ENCODE assay signal across 20 mouse cellular contexts in genomic region chr10:17075147-17075546, GRCm38 (mm10).
DNase-seq lines count a peak whose midpoint lies in the region; ATAC-seq and TF ChIP-seq lines count a peak whose summit lies in the region.
"Had no signal": no experiment of that assay in that cellular context is flagged by ENCODE, and none has a peak within 500 bp of the region (broad histone marks: within the 10 kb centered on the region; RNA-seq: fewer than 3 reads in every experiment).

No protein-coding gene starts in this region.

- peaks cover 12% of the 10 kb centered on the region for H3K4me1 ChIP-seq in midbrain, embryonic 11.5 days (ENCODE audit: control insufficient read depth, insufficient read depth, low read length)
- peaks cover 9% of the 10 kb centered on the region; the same call in 1 of the 2 replicates for H3K4me1 ChIP-seq in midbrain, embryonic 14.5 days (ENCODE audit: control insufficient read depth, insufficient read depth, low read length)
- peaks cover 27% of the 10 kb centered on the region for H3K4me1 ChIP-seq in embryonic facial prominence, embryonic 10.5 days
- peaks cover 2% of the 10 kb centered on the region for H3K4me1 ChIP-seq in heart, adult 2 months (ENCODE audit: control insufficient read depth, insufficient read depth, low read length)

- no peaks in the 10 kb centered on the region for H3K27me3 ChIP-seq in midbrain, embryonic 11.5 days (ENCODE audit: control insufficient read depth, insufficient read depth, low read length)
- H3K27me3 ChIP-seq in midbrain, embryonic 14.5 days (ENCODE audit: control insufficient read depth, insufficient read depth, low read length), result no peaks in the 10 kb centered on the region
- H3K27me3 ChIP-seq in embryonic facial prominence, embryonic 10.5 days (replicated peaks; ENCODE audit: low read depth, poor library complexity, severe bottlenecking), result no peaks in the 10 kb centered on the region
- H3K27me3 ChIP-seq in heart, adult 2 months (ENCODE audit: control insufficient read depth, insufficient read depth, low read length), result no peaks in the 10 kb centered on the region
- H3K27me3 ChIP-seq: lung, embryonic 15.5 days; megakaryocyte, embryonic 14.5 days had no signal

- peak; percentile 77 for DNase-seq in midbrain, embryonic 11.5 days (ENCODE audit: low spot score, missing footprints)
- DNase-seq in midbrain, embryonic 14.5 days, result no peak
- DNase-seq in embryonic facial prominence, embryonic 10.5 days (ENCODE audit: low spot score), result no peak
- DNase-seq in large intestine, adult 2 months (ENCODE audit: low read depth, low spot score), result peak; percentile 18
- DNase-seq in telencephalon, adult 2 months (ENCODE audit: low read depth, low spot score), result peak; percentile 11
- no peak for DNase-seq in heart, adult 2 months
- no peak for DNase-seq in retina, embryonic 14.5 days (ENCODE audit: low spot score)
- DNase-seq: adrenal gland, postnatal 36 days; cerebellum, adult 11 months; cerebellum, postnatal 36 days; gastrocnemius, postnatal 25 days; heart, postnatal 4 days; left cerebral cortex, postnatal 4 days; thymus, adult 18-20 months had no signal

- no peak overlapping the region for H3K4me3 ChIP-seq in midbrain, embryonic 11.5 days (ENCODE audit: low read depth, low read length)
- H3K4me3 ChIP-seq in midbrain, embryonic 14.5 days (replicated peaks; ENCODE audit: low read depth, low read length), result no peak overlapping the region
- no peak overlapping the region for H3K4me3 ChIP-seq in embryonic facial prominence, embryonic 10.5 days
- no peak overlapping the region for H3K4me3 ChIP-seq in heart, adult 2 months
- H3K4me3 ChIP-seq: erythroblast, embryonic 14.5 days; lung, embryonic 15.5 days; megakaryocyte, embryonic 14.5 days had no signal

- no peak for TF ChIP-seq CTCF in heart, adult 2 months (IDR thresholded peaks at IDR 0.05)

- no peak for ATAC-seq in midbrain, embryonic 11.5 days (ENCODE audit: low FRiP score)
- ATAC-seq in midbrain, embryonic 14.5 days (ENCODE audit: low FRiP score, low TSS enrichment), result no peak
- ATAC-seq: activated CD4-positive, CD25-positive, alpha-beta regulatory T cell, adult 4 months; inflammation-experienced regulatory T-cells, adult 6 months had no signal

- no peak for TF ChIP-seq EP300 in heart, adult 2 months (IDR thresholded peaks at IDR 0.05; ENCODE audit: insufficient read depth, low read depth, low read length)

- no peak for TF ChIP-seq POLR2A in heart, adult 2 months (IDR thresholded peaks at IDR 0.05; ENCODE audit: insufficient read depth, low read depth, low read length)

- 74% methylated on average over 4 of the region's 4 CpGs for WGBS in midbrain, embryonic 11.5 days
- WGBS in midbrain, embryonic 14.5 days, result 80% methylated on average over 4 of the region's 4 CpGs
- 40% methylated on average over 4 of the region's 4 CpGs for WGBS in embryonic facial prominence, embryonic 10.5 days
- 28% methylated on average over 4 of the region's 4 CpGs for WGBS in large intestine, adult 2 months
- WGBS in heart, adult 2 months, result 61% methylated on average over 4 of the region's 4 CpGs

- no peaks in the 10 kb centered on the region for H3K36me3 ChIP-seq in midbrain, embryonic 11.5 days (ENCODE audit: control insufficient read depth, insufficient read depth, low read length)
- H3K36me3 ChIP-seq in midbrain, embryonic 14.5 days (ENCODE audit: control insufficient read depth, insufficient read depth, low read length), result no peaks in the 10 kb centered on the region
- H3K36me3 ChIP-seq in embryonic facial prominence, embryonic 10.5 days (replicated peaks), result no peaks in the 10 kb centered on the region
- no peaks in the 10 kb centered on the region; the same call in 1 of the 2 replicates for H3K36me3 ChIP-seq in heart, adult 2 months (ENCODE audit: control insufficient read depth, insufficient read depth, low read length)
- H3K36me3 ChIP-seq: lung, embryonic 15.5 days had no signal

- H3K9me3 ChIP-seq in midbrain, embryonic 11.5 days (ENCODE audit: control insufficient read depth, low read length), result no peaks in the 10 kb centered on the region
- H3K9me3 ChIP-seq in midbrain, embryonic 14.5 days (ENCODE audit: control insufficient read depth, low read length), result no peaks in the 10 kb centered on the region
- H3K9me3 ChIP-seq in embryonic facial prominence, embryonic 10.5 days, result no peaks in the 10 kb centered on the region
- H3K9me3 ChIP-seq: lung, embryonic 15.5 days; megakaryocyte, embryonic 14.5 days had no signal

- H3K9ac ChIP-seq in midbrain, embryonic 11.5 days (ENCODE audit: low read length), result no peak overlapping the region
- no peak overlapping the region for H3K9ac ChIP-seq in midbrain, embryonic 14.5 days (replicated peaks; ENCODE audit: low read length)
- no peak overlapping the region for H3K9ac ChIP-seq in heart, adult 2 months (ENCODE audit: low read depth, low read length)
- H3K9ac ChIP-seq: lung, embryonic 15.5 days had no signal

- intact Hi-C loops in heart, adult 2 months (cut with DNase I), result loop anchor here (5.0 kb wide), 1 partner anchor 647 kb away; the partner anchor contains the start of gene Cited2

- no peak overlapping the region for H3K4me2 ChIP-seq in midbrain, embryonic 11.5 days
- H3K4me2 ChIP-seq in midbrain, embryonic 14.5 days (ENCODE audit: low read length), result no peak overlapping the region
- H3K4me2 ChIP-seq: heart, embryonic 11.5 days; lung, embryonic 15.5 days had no signal

- H3K27ac ChIP-seq in midbrain, embryonic 11.5 days (ENCODE audit: low read depth, low read length), result no peak overlapping the region
- H3K27ac ChIP-seq in midbrain, embryonic 14.5 days (replicated peaks; ENCODE audit: low read depth, low read length), result no peak overlapping the region
- peak overlapping the region; percentile 59; the same call in 1 of the 2 replicates for H3K27ac ChIP-seq in embryonic facial prominence, embryonic 10.5 days (replicated peaks)
- no peak overlapping the region for H3K27ac ChIP-seq in heart, adult 2 months

- no peaks in the 10 kb centered on the region for H3K79me2 ChIP-seq in heart, adult 2 months (replicated peaks; ENCODE audit: control insufficient read depth, insufficient read depth, low read length)

Comparison
In these comparisons a context has a peak if more than half of its experiments do, and no peak if none do; other contexts are left out.
1. DNase-seq: peak in midbrain, embryonic 11.5 days (single experiment), large intestine, adult 2 months (single experiment) and telencephalon, adult 2 months (single experiment); none in midbrain, embryonic 14.5 days (single experiment), embryonic facial prominence, embryonic 10.5 days (single experiment), heart, adult 2 months (0 of 2) and retina, embryonic 14.5 days (single experiment).